Mouse (Mus musculus): Measurements from ENCODE around the gene Vdac2.

Vdac2 gene

DNA sequence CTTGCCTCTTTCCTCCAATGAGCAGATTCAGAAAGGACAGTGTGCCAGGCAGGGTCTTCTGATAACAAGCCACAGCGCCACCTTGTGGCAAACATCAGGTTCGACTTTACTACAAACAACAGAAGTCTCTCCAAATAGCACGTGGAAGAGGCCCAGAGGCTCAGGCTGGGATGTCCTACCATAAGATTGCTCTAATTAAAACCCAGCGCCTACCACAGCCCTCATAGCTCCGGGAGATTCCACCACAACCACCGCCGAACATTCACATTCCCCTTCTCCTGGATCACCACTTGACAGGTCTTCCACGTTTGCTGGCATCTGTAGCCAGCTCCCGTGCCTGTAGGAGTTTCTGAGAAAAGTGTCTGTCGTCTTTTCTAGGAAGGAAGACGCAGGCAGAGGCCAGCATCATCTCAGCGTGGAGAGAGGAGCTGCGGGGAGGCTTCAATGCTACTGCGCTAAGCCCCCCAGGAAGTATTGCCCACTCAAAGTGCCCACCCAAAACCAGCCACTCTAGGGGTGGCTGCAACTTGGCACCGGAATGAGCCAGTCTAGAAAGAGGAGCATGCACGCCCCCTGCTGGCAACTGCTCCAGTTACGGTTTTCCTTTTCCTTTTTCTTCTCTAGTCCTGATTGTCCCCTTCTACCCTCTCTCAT, 28.5 kb downstream of the Vdac2 start:
- DNase-seq, result peak; percentile 78

GRCm38 (mm10) chr14:21854271-21854670, 29.2 kb downstream of the Vdac2 start:
- DNase-seq, result no peak

DNA sequence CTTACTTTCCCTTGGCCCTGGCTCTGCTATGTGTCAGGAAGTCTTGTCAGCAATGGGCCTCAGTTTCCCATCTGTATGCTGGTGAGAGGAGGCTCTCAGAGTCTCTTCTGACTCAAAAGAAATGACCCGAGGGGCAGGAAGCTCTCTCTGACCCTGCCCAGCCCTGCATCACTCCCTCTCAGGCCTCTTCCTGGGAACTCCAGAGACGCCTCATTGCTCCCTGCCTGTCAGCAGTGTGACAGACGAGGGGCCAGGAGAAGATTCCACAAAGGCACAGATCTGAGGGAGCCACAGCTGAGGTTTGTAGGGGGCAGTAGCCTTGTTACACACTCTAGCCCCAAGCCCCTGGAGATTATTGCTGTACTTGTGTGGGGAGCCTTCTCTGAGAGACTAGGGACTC, 30.9 kb downstream of the Vdac2 start:
- no peak for DNase-seq

DNA sequence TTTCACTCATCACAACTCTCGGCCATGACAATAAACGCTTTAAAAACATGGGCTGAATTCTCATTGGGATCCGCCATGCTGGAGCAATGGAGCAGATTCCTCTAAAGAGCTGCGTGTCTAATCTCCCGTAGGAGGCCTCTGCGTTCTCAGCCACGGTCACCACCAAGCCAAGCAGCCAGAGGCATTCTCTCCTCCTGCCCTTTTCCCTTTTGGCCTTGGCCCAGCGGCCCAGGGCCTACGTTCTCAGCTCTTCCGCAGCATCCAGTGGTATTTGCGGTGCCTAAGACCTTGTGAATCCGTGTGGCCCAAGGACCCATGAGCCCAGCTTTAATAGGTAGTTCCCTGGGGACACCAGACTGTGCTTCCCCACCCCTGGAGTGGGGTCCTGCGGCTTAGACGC, 31.8 kb downstream of the Vdac2 start:
- no peak for DNase-seq

- no peak for DNase-seq
Observed at GRCm38 (mm10) chr14:21866291-21866690, 41.3 kb downstream of the Vdac2 start.

GRCm38 (mm10) chr14:21866816-21867215, 41.8 kb downstream of the Vdac2 start:
- no peak for DNase-seq

GRCm38 (mm10) chr14:21890430-21890829, 65.4 kb downstream of the Vdac2 start:
- DNase-seq, result peak; percentile 17

DNA sequence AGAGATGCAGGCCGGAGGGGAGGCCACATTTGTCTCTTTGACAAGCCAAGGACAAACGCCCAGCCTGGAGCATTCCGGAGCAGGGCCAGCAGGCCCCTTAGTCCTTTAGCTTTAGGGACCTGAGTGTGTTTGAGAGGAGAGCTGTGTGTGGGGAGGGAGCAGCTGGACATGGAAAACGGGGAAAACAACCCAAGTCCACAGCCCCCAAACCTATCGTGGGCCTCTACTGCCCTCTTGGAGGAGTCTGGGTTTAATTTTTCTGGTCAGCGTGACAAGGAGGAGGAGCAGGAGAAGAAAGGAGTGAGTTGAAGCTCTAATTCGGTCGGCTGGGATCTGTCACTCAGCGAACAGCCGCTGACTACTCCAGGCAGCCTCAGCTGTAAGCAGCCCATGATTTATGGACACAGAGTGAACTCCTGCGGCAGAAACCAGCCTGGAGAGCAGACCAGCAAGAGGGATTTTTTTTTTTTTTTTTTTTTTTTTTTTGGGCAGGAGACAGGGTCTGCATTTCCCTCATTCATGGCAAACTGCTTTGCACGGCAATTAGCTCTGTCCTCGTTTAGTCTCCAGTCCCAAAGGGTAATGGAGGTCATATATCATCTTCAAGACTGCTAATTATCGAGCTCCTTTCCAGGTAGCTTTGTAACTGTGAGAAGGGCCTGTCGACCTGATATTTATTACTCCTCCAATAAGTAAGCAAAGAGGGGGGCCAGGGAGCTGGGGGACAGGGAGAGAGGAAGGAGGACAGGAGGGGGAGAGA, 66.7 kb downstream of the Vdac2 start:
- DNase-seq, result peak; percentile 40

DNA sequence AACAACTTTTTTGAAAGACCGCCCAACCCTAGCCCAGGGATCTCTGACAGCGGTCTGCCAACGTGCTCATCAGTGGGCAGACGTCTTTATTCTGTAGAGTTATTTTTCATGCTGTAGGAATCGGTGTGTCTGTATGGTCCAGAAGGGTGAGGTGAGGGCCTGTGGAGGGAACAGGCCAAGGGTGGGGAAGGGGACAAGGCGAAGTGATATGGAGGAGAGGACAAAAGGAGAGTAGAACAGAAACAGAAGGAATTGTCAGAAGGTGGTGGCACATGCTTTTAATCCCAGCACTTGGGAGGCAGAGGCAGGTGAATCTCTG, 67.3 kb downstream of the Vdac2 start:
- no peak for DNase-seq
